Mouse (Mus musculus): Measurements from ENCODE around the gene Klk11. TPM values are rescaled to one million over a fixed set of nuclear protein-coding genes. Genes with fewer than 3 reads are reported as not detected.

Gene Klk11
- total and polyA plus RNA-seq, 3 experiments: not detected

DNA sequence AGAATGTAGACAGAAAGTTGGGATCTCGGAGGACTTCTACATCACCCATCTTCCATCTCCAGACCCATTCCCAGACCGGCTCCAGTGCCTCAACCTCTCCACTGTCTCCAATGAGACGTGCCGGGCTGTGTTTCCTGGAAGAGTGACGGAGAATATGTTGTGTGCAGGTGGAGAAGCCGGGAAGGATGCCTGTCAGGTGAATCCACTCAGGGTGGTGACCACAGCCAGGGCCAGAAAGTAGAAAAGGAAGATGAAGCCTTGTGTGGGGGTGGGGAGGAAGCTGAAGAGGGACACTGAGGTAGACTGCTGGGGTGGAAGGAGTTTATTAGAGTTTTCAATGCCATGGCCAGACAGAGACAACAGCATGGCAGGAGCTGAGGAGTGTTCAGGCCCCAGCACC, 2.5 kb upstream of the Klk11 start:
- H3K4me3 ChIP-seq (ENCODE audit: control insufficient read depth in 1 of 2, insufficient read depth in 1 of 2, low read depth in 2 of 2, low read length in 2 of 2): no peak overlapping the region
- H3K36me3 ChIP-seq (ENCODE audit: control insufficient read depth in 1 of 2, insufficient read depth in 2 of 2, low read length in 2 of 2): no peaks in the 10 kb centered on the region
- no peak overlapping the region for H3K27ac ChIP-seq (ENCODE audit: control insufficient read depth, low read depth, low read length)
- no peak for DNase-seq (ENCODE audit: low read depth, low spot score)
- no peak for TF ChIP-seq ZC3H11A (IDR thresholded peaks at IDR 0.05; ENCODE audit: low read depth, low read length)
- TF ChIP-seq POLR2A (IDR thresholded peaks at IDR 0.05; ENCODE audit: control insufficient read depth in 1 of 2, insufficient read depth in 1 of 2, low read depth in 1 of 2, low read length in 2 of 2, poor library complexity in 1 of 2): no peak
- no peak for TF ChIP-seq GABPA (IDR thresholded peaks at IDR 0.05; ENCODE audit: low read depth, low read length)
- TF ChIP-seq POLR2AphosphoS2 (IDR thresholded peaks at IDR 0.05; ENCODE audit: low read length): no peak
- no peak for TF ChIP-seq KAT2A (conservative IDR thresholded peaks at IDR 0.05; ENCODE audit: low read depth, low read length)
- no peaks in the 10 kb centered on the region for H3K4me1 ChIP-seq (ENCODE audit: control insufficient read depth in 1 of 2, insufficient read depth in 2 of 2, low read length in 2 of 2)
- H3K27me3 ChIP-seq (ENCODE audit: control insufficient read depth in 1 of 2, insufficient read depth in 2 of 2, low read length in 2 of 2): no peaks in the 10 kb centered on the region
- no peaks in the 10 kb centered on the region for H3K79me2 ChIP-seq (ENCODE audit: control insufficient read depth, insufficient read depth, low read length, poor library complexity)
- no peak overlapping the region for H3K9ac ChIP-seq (ENCODE audit: control insufficient read depth, low read depth, low read length, poor library complexity, severe bottlenecking)
- H3K9me3 ChIP-seq (replicated peaks; ENCODE audit: insufficient read depth, low read length): no peaks in the 10 kb centered on the region

DNA sequence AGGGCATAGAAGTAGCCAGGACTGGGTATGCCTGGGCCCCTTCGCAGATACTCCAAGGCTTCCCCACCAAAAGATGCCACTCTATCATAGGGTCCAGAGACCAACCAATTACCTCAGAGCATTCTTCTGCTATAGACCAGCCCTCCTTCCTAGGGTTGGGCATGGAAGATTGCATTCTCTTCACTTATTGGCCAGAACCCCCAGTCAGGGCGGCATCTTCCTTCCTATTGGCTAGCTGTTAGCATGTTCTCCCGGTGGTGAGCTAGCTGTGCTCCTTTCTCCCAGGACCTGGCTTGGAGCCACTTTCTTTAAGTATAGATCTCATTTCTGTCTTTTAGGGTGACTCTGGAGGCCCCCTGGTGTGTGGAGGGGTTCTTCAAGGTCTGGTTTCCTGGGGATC, 1.5 kb upstream of the Klk11 start:
- TF ChIP-seq GABPA (IDR thresholded peaks at IDR 0.05; ENCODE audit: low read depth, low read length): no peak
- TF ChIP-seq BHLHE40 (IDR thresholded peaks at IDR 0.05; ENCODE audit: borderline replicate concordance, low read depth, low read length): no peak
- TF ChIP-seq MXI1 (IDR thresholded peaks at IDR 0.05; ENCODE audit: low read depth, low read length): no peak
- no peak for TF ChIP-seq ZKSCAN1 (IDR thresholded peaks at IDR 0.05; ENCODE audit: low read depth, low read length)
- no peak for TF ChIP-seq CHD2 (IDR thresholded peaks at IDR 0.05; ENCODE audit: low read length)
- no peak for TF ChIP-seq UBTF (IDR thresholded peaks at IDR 0.05; ENCODE audit: borderline replicate concordance, insufficient read depth, low read depth, low read length)
- no peak for TF ChIP-seq ZMIZ1 (IDR thresholded peaks at IDR 0.05; ENCODE audit: low read depth, low read length)
- no peak for TF ChIP-seq NRF1 (IDR thresholded peaks at IDR 0.05; ENCODE audit: insufficient read depth, low read depth, low read length, poor library complexity, severe bottlenecking)
- TF ChIP-seq TAL1 (IDR thresholded peaks at IDR 0.05; ENCODE audit: low read length): no peak
- TF ChIP-seq MEF2A (IDR thresholded peaks at IDR 0.05; ENCODE audit: extremely low read depth, insufficient replicate concordance, low read depth, low read length, poor library complexity, severe bottlenecking): no peak
- TF ChIP-seq MYB (IDR thresholded peaks at IDR 0.05; ENCODE audit: low read depth, low read length): no peak
- TF ChIP-seq CTCF (IDR thresholded peaks at IDR 0.05 in 2 of 3, conservative IDR thresholded peaks at IDR 0.05 in 1 of 3; ENCODE audit: control insufficient read depth in 1 of 3, insufficient read depth in 1 of 3, low read depth in 2 of 3, low read length in 3 of 3, poor library complexity in 1 of 3, severe bottlenecking in 1 of 3): no peak
- TF ChIP-seq JUND (IDR thresholded peaks at IDR 0.05; ENCODE audit: low read depth, low read length): no peak
- TF ChIP-seq MAX (IDR thresholded peaks at IDR 0.05; ENCODE audit: low read length): no peak
- TF ChIP-seq RCOR1 (IDR thresholded peaks at IDR 0.05; ENCODE audit: low read depth, low read length): no peak
- TF ChIP-seq POLR2A (IDR thresholded peaks at IDR 0.05; ENCODE audit: control insufficient read depth in 1 of 2, insufficient read depth in 1 of 2, low read depth in 1 of 2, low read length in 2 of 2, poor library complexity in 1 of 2): no peak
- no peak for TF ChIP-seq GATA1 (IDR thresholded peaks at IDR 0.05; ENCODE audit: low read depth, low read length)
- TF ChIP-seq RAD21 (IDR thresholded peaks at IDR 0.05; ENCODE audit: low read depth, low read length): no peak
- no peak for TF ChIP-seq USF1 (IDR thresholded peaks at IDR 0.05; ENCODE audit: low read depth, low read length)
- no peak overlapping the region for H3K27ac ChIP-seq (ENCODE audit: control insufficient read depth, low read depth, low read length)
- DNase-seq (ENCODE audit: low read depth, low spot score): no peak
- H3K9ac ChIP-seq (ENCODE audit: control insufficient read depth, low read depth, low read length, poor library complexity, severe bottlenecking): no peak overlapping the region
- no peaks in the 10 kb centered on the region for H3K9me3 ChIP-seq (replicated peaks; ENCODE audit: insufficient read depth, low read length)
- no peaks in the 10 kb centered on the region for H3K4me1 ChIP-seq (ENCODE audit: control insufficient read depth in 1 of 2, insufficient read depth in 2 of 2, low read length in 2 of 2)
- H3K27me3 ChIP-seq (ENCODE audit: control insufficient read depth in 1 of 2, insufficient read depth in 2 of 2, low read length in 2 of 2): no peaks in the 10 kb centered on the region
- no peaks in the 10 kb centered on the region for H3K36me3 ChIP-seq (ENCODE audit: control insufficient read depth in 1 of 2, insufficient read depth in 2 of 2, low read length in 2 of 2)
- no peaks in the 10 kb centered on the region for H3K79me2 ChIP-seq (ENCODE audit: control insufficient read depth, insufficient read depth, low read length, poor library complexity)
- no peak overlapping the region for H3K4me3 ChIP-seq (ENCODE audit: control insufficient read depth in 1 of 2, insufficient read depth in 1 of 2, low read depth in 2 of 2, low read length in 2 of 2)
